ENCODE assay signal across 22 mouse cellular contexts in genomic region chr8:119786871-119787270, GRCm38 (mm10). TPM values are rescaled to one million over a fixed set of nuclear protein-coding genes. Genes with fewer than 3 reads are reported as not detected.
DNase-seq lines count a peak whose midpoint lies in the region; ATAC-seq lines count a peak whose summit lies in the region.
"Had no signal": no experiment of that assay in that cellular context is flagged by ENCODE, and none has a peak within 500 bp of the region (broad histone marks: within the 10 kb centered on the region; RNA-seq: fewer than 3 reads in every experiment).

No protein-coding gene starts in this region.

- no peak for ATAC-seq in forebrain, embryonic 14.5 days
- no peak for ATAC-seq in forebrain, embryonic 11.5 days (replicated peaks; ENCODE audit: low FRiP score)
- peak; percentile 39 for ATAC-seq in inflammation-experienced regulatory T-cells, adult 6 months
- ATAC-seq: intestine, embryonic 15.5 days; Patski had no signal

- no peak overlapping the region for H3K9ac ChIP-seq in forebrain, embryonic 14.5 days (ENCODE audit: low read length)
- no peak overlapping the region for H3K9ac ChIP-seq in forebrain, embryonic 11.5 days (ENCODE audit: low read length)
- H3K9ac ChIP-seq: hindbrain, embryonic 12.5 days; intestine, embryonic 15.5 days; liver, embryonic 13.5 days; lung, embryonic 15.5 days; midbrain, embryonic 15.5 days had no signal

- no peaks in the 10 kb centered on the region for H3K27me3 ChIP-seq in forebrain, embryonic 14.5 days (replicated peaks; ENCODE audit: control insufficient read depth, insufficient read depth, low read length)
- no peaks in the 10 kb centered on the region for H3K27me3 ChIP-seq in forebrain, embryonic 11.5 days (ENCODE audit: control insufficient read depth, insufficient read depth, low read length)
- H3K27me3 ChIP-seq: hindbrain, embryonic 12.5 days; intestine, embryonic 15.5 days; liver, embryonic 13.5 days; lung, embryonic 15.5 days; midbrain, embryonic 15.5 days; Patski had no signal

- no peak for DNase-seq in forebrain, embryonic 14.5 days (ENCODE audit: low spot score)
- no peak for DNase-seq in forebrain, embryonic 11.5 days (ENCODE audit: low spot score)
- peak; percentile 22 for DNase-seq in thymus, postnatal 25 days
- no peak for DNase-seq in thymus, postnatal 4 days
- DNase-seq in lung, adult 18-20 months, result no peak
- DNase-seq in cerebellum, adult 9-10 months, result no peak
- DNase-seq: adrenal gland, postnatal 25 days; heart, postnatal 10 days; kidney, postnatal 36 days; layer of hippocampus, adult 9-11 months; liver, embryonic 13.5 days; lung, postnatal 4 days; right cerebral cortex, postnatal 25 days had no signal

- 72% methylated on average over 3 of the region's 3 CpGs for WGBS in forebrain, embryonic 14.5 days
- WGBS in forebrain, embryonic 11.5 days, result 82% methylated on average over 3 of the region's 3 CpGs

- peak overlapping the region; percentile 39; the same call in 1 of the 2 replicates for H3K27ac ChIP-seq in forebrain, embryonic 14.5 days (ENCODE audit: low read depth, low read length)
- H3K27ac ChIP-seq in forebrain, embryonic 11.5 days (ENCODE audit: low read depth, low read length), result no peak overlapping the region
- H3K27ac ChIP-seq: intestine, embryonic 15.5 days; left cerebral cortex, adult 2 months; liver, embryonic 13.5 days; lung, embryonic 15.5 days; midbrain, embryonic 15.5 days had no signal

- H3K4me3 ChIP-seq in forebrain, embryonic 14.5 days (ENCODE audit: low read depth, low read length), result no peak overlapping the region
- H3K4me3 ChIP-seq in forebrain, embryonic 11.5 days (ENCODE audit: low read depth, low read length), result no peak overlapping the region
- H3K4me3 ChIP-seq: hindbrain, embryonic 12.5 days; intestine, embryonic 15.5 days; left cerebral cortex, adult 2 months; liver, embryonic 13.5 days; lung, embryonic 15.5 days; midbrain, embryonic 15.5 days; myocyte had no signal

- H3K4me1 ChIP-seq in forebrain, embryonic 14.5 days (ENCODE audit: control insufficient read depth, insufficient read depth, low read length), result peaks cover 19% of the 10 kb centered on the region
- peaks cover 14% of the 10 kb centered on the region; the same call in 1 of the 2 replicates for H3K4me1 ChIP-seq in forebrain, embryonic 11.5 days (replicated peaks; ENCODE audit: control insufficient read depth, insufficient read depth, low read length)

- no peaks in the 10 kb centered on the region for H3K9me3 ChIP-seq in forebrain, embryonic 14.5 days (replicated peaks; ENCODE audit: control insufficient read depth, low read length)
- no peaks in the 10 kb centered on the region for H3K9me3 ChIP-seq in forebrain, embryonic 11.5 days (ENCODE audit: control insufficient read depth, low read length)
- H3K9me3 ChIP-seq: hindbrain, embryonic 12.5 days; intestine, embryonic 15.5 days; liver, embryonic 13.5 days; lung, embryonic 15.5 days; midbrain, embryonic 15.5 days had no signal

- no peaks in the 10 kb centered on the region for H3K36me3 ChIP-seq in forebrain, embryonic 14.5 days (ENCODE audit: control insufficient read depth, insufficient read depth, low read length)
- H3K36me3 ChIP-seq in forebrain, embryonic 11.5 days (ENCODE audit: control insufficient read depth, insufficient read depth, low read length), result no peaks in the 10 kb centered on the region
- H3K36me3 ChIP-seq: hindbrain, embryonic 12.5 days; intestine, embryonic 15.5 days; liver, embryonic 13.5 days; lung, embryonic 15.5 days; midbrain, embryonic 15.5 days had no signal

- no peak overlapping the region for H3K4me2 ChIP-seq in forebrain, embryonic 14.5 days (ENCODE audit: low read length)
- no peak overlapping the region for H3K4me2 ChIP-seq in forebrain, embryonic 11.5 days (ENCODE audit: low read depth, low read length, severe bottlenecking)
- H3K4me2 ChIP-seq: heart, embryonic 11.5 days; intestine, embryonic 15.5 days; liver, embryonic 13.5 days; lung, embryonic 15.5 days; midbrain, embryonic 15.5 days had no signal

RNA-seq across cellular contexts. Expression of gene Tldc1, which starts 8.7 kb away (rescaled TPM):
- polyA plus RNA-seq in forebrain, embryonic 14.5 days (2014; fragmentation: Nextera tagmentation; extraction: Ambion mirVana), result 5.1 and 6.0 TPM in 2 replicates
- polyA plus RNA-seq in forebrain, embryonic 11.5 days (2014; fragmentation: Nextera tagmentation; extraction: Ambion mirVana), result 12.6 and 13.4 TPM in 2 replicates
- polyA plus RNA-seq in inflammation-experienced regulatory T-cells, adult 6 months (2017; shearing (Covaris generic)), result 1 to 10 TPM; 6.1 to 7.4 (median 7.0) TPM

RNA-seq across cellular contexts. Expression of gene Cotl1, which starts 53.5 kb away (rescaled TPM):
- 403 and 455 TPM in 2 replicates for polyA plus RNA-seq in forebrain, embryonic 14.5 days (2014; fragmentation: Nextera tagmentation; extraction: Ambion mirVana)
- 167 and 251 TPM in 2 replicates for polyA plus RNA-seq in forebrain, embryonic 11.5 days (2014; fragmentation: Nextera tagmentation; extraction: Ambion mirVana)
- 100 to 1,000 TPM; 181 to 242 (median 218) TPM for polyA plus RNA-seq in inflammation-experienced regulatory T-cells, adult 6 months (2017; shearing (Covaris generic))
